Mouse (Mus musculus) liver (tissue): ENCODE data around the gene Olfr1462.

Experiments
- DNase-seq: peaks from one replicate; pipeline ENCODE4 v3.0.0-alpha.2; 2020; ENCODE audit warnings: mixed read lengths

The Olfr1462 gene

GRCm38 (mm10) chr19:13185434-13185833 lies at the start of gene Olfr1462:
Gene Olfr1462, plus strand, starts transcription at chr19:13185734.
- no peak for DNase-seq

DNA sequence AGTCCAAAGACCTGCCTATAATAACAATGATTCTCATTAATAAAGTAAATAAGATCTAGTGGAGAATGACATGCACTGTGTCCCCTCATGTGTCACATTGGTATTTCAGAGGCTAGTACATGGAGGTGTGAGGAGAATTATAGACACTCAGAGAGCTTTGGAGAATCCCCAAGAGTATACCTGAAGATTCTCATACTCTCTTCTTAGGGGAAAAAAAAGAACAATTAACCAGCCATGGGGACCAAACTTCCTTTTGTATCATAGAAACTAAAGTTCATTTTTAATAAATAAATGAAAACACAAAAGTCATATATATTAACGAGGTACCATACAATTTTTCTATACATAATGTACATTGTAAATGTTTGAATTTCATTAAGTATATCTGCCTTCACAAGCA lies 36.1 kb upstream of the Olfr1462 start, which contains the start of gene Olfr1459:
Gene Olfr1459 (minus strand): TSS at position 101 of the 400 bp plus-strand sequence.
- no peak for DNase-seq

GRCm38 (mm10) chr19:13162700-13163099 lies 22.8 kb upstream of the Olfr1462 start, which contains the start of gene Olfr1461:
Gene Olfr1461, plus strand, starts transcription at chr19:13163000.
- no peak for DNase-seq

DNA sequence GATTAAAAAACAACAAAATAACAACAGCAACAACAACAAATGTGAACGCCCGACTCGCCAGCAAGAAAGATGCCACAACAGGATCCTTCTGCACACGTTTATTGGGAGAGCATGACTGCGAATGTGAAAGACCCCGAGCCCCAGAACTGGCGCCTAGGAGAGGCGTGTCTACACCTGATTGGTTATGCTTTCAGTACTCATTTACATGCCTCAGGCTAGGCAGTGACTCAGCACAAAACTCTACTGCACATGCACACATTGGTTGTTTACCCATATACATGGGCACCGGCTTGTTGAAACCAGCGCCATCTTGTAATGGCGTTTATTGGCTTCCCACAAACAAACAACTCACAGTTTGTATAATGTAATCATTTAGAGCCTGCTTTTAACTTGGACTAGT lies 36.1 kb downstream of the Olfr1462 start:
- DNase-seq: no peak

DNA sequence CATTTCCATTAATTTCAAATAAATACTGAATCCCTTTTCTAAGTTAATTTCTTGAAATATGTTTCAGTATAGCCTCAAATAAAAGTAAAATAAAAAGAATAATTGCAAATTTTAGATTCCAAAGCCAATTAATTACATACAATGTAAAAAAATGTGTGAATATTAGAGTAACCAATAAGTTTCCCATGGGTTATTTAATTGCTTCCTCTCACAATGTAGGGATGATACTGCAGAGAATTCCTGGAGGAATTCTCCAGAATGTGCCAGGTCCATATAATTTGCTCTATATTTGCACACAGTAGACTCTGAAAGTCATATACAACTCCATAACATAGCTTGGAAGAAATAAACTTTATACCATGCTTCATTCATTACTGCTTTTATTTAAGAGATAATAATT lies 45.5 kb downstream of the Olfr1462 start, which contains the start of gene Olfr1463:
Gene Olfr1463 (plus strand): TSS at position 301 of the 400 bp plus-strand sequence.
- no peak for DNase-seq
